Mouse (Mus musculus): ENCODE data around the gene Dhx40.
"Not testable (repeated sequence)": the region's sequence is repeated elsewhere in the genome, so short reads cannot be mapped to it uniquely, and the experiment has no call there.

DNA sequence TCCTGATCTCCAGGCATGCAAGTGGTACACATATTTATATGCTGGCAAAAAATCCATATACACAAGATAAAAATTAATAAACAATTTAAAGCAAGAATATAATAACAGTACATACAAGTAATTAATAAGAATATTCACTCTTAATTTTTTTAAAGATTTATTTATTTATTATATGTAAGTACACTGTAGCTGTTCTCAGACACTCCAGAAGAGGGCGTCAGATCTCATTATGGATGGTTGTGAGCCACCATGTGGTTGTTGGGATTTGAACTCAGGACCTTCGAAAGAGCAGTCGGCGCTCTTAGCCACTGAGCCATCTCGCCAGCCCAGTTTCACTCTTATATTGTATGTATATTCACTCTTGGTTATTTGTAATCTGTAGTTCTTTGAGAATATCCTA is 20.1 kb downstream of the Dhx40 start:
- TF ChIP-seq POLR2A (IDR thresholded peaks at IDR 0.05; ENCODE audit: control insufficient read depth, low read depth, low read length); CTCF (IDR thresholded peaks at IDR 0.05; ENCODE audit: control insufficient read depth, insufficient read depth, insufficient replicate concordance, low read depth, low read length): not testable (repeated sequence)

Data from testis, adult 2 months (tissue).